Mouse (Mus musculus): ENCODE results near the gene Pdia5. TPM values are rescaled to one million over a fixed set of nuclear protein-coding genes. Genes with fewer than 3 reads are reported as not detected.

The Pdia5 gene
- polyA plus RNA-seq, 1 experiment from 2014 or later = 35.2 TPM

DNA sequence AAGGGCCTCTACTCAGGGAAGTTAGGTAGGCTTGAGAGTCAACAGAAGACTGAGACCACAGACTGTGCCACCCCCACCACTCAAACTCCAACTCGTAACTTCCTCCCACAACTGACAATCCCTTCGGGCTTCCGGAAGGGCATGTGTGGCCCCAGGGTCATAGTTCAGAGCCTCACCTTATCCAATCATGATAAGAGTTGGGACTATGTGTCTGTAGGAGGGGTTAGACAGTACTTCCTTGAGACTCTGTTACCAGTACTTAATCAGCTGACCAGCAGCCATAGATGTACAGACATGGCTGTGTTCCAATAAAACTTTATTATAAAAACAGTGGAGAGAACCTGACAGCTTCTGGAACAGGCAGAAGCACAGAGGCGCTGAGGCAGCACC is 48.7 kb downstream of the Pdia5 start:
- Histone ChIP-seq H3K4me3 (ENCODE audit: low read depth, low read length) (no peak overlapping the region), H3K4me2 (replicated peaks; ENCODE audit: low read depth) (no peak overlapping the region), H3K4me1 (replicated peaks; ENCODE audit: control insufficient read depth, insufficient read depth) (no peaks in the 10 kb centered on the region), H3K36me3 (ENCODE audit: control insufficient read depth, insufficient read depth, low read length) (no peaks in the 10 kb centered on the region), H3K27me3 (ENCODE audit: control insufficient read depth, insufficient read depth, low read length) (no peaks in the 10 kb centered on the region), H3K27ac (replicated peaks) (no peak overlapping the region), H3K9ac (ENCODE audit: low read length) (no peak overlapping the region), H3K9me3 (ENCODE audit: control insufficient read depth, low read length) (no peaks in the 10 kb centered on the region)
- no peak for DNase-seq (ENCODE audit: low spot score)
- no peak for TF ChIP-seq EP300 (optimal IDR thresholded peaks at IDR 0.05)
- TF ChIP-seq CTCF (IDR thresholded peaks at IDR 0.05; ENCODE audit: low read depth) = no peak
- 88% methylated on average over 4 of the region's 4 CpGs for WGBS
- ATAC-seq (ENCODE audit: low FRiP score, low TSS enrichment) = no peak

DNA sequence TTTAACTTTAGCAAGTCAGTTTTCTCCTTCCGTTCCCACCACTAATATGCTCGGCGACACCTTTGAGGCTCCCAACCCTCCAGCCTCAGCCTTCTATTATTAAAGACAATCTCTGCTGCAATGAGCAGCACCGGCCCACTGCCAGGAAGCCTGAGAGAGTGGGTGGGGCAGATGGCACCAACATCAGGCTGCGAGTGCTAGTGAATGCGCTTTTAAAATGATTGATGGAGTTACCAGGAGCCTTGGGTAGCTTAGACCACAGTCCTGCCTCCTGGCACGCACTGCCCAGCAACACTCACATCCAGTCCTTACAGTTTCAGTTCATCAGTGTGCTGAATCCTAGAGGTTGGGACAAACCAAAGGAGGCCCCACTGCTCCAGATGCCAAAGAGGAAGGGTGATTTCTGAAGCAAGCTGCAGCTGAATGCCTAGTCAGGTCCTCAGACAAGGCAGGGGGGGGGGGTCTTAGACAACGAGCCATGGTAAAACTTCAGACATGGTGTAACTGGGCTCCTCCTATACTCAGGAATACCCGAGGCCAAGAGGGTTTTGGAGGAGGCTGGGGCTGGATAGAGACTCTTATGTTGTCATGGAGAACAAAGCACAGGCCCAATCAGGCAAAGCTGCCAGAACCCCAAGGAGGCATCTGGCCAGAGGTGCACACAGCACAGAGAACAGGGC is 49.2 kb downstream of the Pdia5 start:
- DNase-seq (ENCODE audit: low spot score) = no peak
- no peak overlapping the region for H3K4me2 ChIP-seq (replicated peaks; ENCODE audit: low read depth)
- TF ChIP-seq EP300 (optimal IDR thresholded peaks at IDR 0.05) (no peak), CTCF (IDR thresholded peaks at IDR 0.05; ENCODE audit: low read depth) (no peak)
- no peaks in the 10 kb centered on the region for H3K27me3 ChIP-seq (ENCODE audit: control insufficient read depth, insufficient read depth, low read length)
- H3K9ac ChIP-seq (ENCODE audit: low read length) = no peak overlapping the region
- H3K4me3 ChIP-seq (ENCODE audit: low read depth, low read length) = no peak overlapping the region
- 88% methylated on average over 9 of the region's 9 CpGs for WGBS
- H3K4me1 ChIP-seq (replicated peaks; ENCODE audit: control insufficient read depth, insufficient read depth) = no peaks in the 10 kb centered on the region
- no peak overlapping the region for H3K27ac ChIP-seq (replicated peaks)
- H3K9me3 ChIP-seq (ENCODE audit: control insufficient read depth, low read length) = no peaks in the 10 kb centered on the region
- no peak for ATAC-seq (ENCODE audit: low FRiP score, low TSS enrichment)
- no peaks in the 10 kb centered on the region for H3K36me3 ChIP-seq (ENCODE audit: control insufficient read depth, insufficient read depth, low read length)

DNA sequence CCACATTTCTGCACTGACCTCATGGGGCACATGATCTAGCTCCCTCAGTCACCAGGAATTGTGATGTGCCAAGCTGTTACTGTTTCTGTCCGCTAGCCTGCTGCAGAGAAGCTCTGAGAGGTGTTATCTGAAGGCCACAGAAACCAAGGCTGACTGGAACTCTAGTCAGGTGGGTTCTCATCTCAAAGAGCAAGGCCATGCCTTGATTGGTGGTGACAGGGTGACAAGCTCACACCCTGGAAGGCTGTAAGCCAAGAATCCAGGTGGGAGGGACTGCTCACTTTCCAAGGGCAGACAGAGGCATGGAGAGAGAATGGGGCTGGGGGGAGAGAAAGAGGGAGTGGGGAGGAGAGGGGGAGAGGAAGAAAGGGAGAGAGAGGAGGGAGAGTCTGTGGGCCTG is 51.6 kb downstream of the Pdia5 start:
- ATAC-seq (ENCODE audit: low FRiP score, low TSS enrichment) (no peak), DNase-seq (ENCODE audit: low spot score) (no peak)
- no peak for TF ChIP-seq CTCF (IDR thresholded peaks at IDR 0.05; ENCODE audit: low read depth)
- H3K9me3 ChIP-seq (ENCODE audit: control insufficient read depth, low read length) = no peaks in the 10 kb centered on the region
- WGBS = 88% methylated on average over 1 of the region's 1 CpGs
- H3K27me3 ChIP-seq (ENCODE audit: control insufficient read depth, insufficient read depth, low read length) = no peaks in the 10 kb centered on the region
- 0 out of 2 replicates have a peak, but pooled peaks cover 2% of the 10 kb centered on the region for H3K36me3 ChIP-seq (ENCODE audit: control insufficient read depth, insufficient read depth, low read length)
- H3K4me3 ChIP-seq (ENCODE audit: low read depth, low read length) = no peak overlapping the region
- H3K27ac ChIP-seq (replicated peaks) = no peak overlapping the region
- H3K4me1 ChIP-seq (replicated peaks; ENCODE audit: control insufficient read depth, insufficient read depth) = no peaks in the 10 kb centered on the region
- no peak overlapping the region for H3K4me2 ChIP-seq (replicated peaks; ENCODE audit: low read depth)
- H3K9ac ChIP-seq (ENCODE audit: low read length) = no peak overlapping the region

DNA sequence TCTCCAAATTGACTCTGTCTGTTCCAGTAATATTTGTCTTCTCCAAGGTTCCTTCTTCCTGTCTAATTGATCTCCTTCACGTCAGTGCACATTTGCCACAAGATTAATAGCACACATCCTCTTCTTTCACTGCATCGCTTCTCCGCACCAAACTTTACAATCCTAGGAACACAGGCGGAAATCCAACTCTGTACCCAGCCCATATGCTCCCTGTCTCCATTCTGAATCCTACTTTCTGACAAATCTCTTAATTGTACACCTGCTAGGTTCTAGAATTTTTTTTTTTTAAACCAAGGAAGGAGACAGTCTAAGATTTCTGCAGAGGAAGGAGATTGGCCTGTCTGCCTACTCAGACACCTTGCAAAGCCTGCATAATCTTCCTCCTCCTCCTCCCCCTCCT is 59.1 kb downstream of the Pdia5 start:
- no peak overlapping the region for H3K27ac ChIP-seq (replicated peaks)
- no peak for TF ChIP-seq EP300 (optimal IDR thresholded peaks at IDR 0.05)
- TF ChIP-seq CTCF (IDR thresholded peaks at IDR 0.05; ENCODE audit: low read depth) = no peak
- WGBS = 78% methylated on average over 4 of the region's 4 CpGs
- no peak for ATAC-seq (ENCODE audit: low FRiP score, low TSS enrichment)
- H3K4me1 ChIP-seq (replicated peaks; ENCODE audit: control insufficient read depth, insufficient read depth) = no peaks in the 10 kb centered on the region
- no peak overlapping the region for H3K4me2 ChIP-seq (replicated peaks; ENCODE audit: low read depth)
- DNase-seq (ENCODE audit: low spot score) = no peak
- H3K4me3 ChIP-seq (ENCODE audit: low read depth, low read length) = no peak overlapping the region
- peaks cover 2% of the 10 kb centered on the region; the same call in 1 of the 2 replicates for H3K36me3 ChIP-seq (ENCODE audit: control insufficient read depth, insufficient read depth, low read length)
- no peaks in the 10 kb centered on the region for H3K9me3 ChIP-seq (ENCODE audit: control insufficient read depth, low read length)
- H3K27me3 ChIP-seq (ENCODE audit: control insufficient read depth, insufficient read depth, low read length) = no peaks in the 10 kb centered on the region
- H3K9ac ChIP-seq (ENCODE audit: low read length) = no peak overlapping the region

DNA sequence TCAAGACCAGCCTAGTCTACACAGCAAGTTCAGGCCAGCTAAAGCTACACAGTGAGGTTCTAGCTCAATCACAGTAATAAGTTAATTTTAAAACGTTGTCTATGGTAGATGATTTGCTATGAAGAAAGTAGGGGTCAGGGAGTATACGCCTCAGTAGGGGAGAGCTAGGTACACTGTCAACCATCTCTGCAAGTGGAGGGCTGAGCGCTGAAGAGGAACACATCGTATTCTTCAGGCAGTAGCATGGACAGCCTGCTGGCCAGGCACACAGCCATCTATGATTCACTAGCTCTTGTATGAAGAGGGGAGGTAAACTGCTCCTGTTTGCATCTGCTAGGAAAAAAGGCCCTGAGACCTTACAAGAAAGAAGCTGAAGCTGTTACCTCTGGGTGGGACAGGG is 65.7 kb downstream of the Pdia5 start:
- 78% methylated on average over 4 of the region's 4 CpGs for WGBS
- Histone ChIP-seq H3K4me3 (ENCODE audit: low read depth, low read length) (no peak overlapping the region), H3K9ac (ENCODE audit: low read length) (no peak overlapping the region), H3K27me3 (ENCODE audit: control insufficient read depth, insufficient read depth, low read length) (no peaks in the 10 kb centered on the region), H3K4me2 (replicated peaks; ENCODE audit: low read depth) (no peak overlapping the region), H3K4me1 (replicated peaks; ENCODE audit: control insufficient read depth, insufficient read depth) (no peaks in the 10 kb centered on the region), H3K36me3 (ENCODE audit: control insufficient read depth, insufficient read depth, low read length) (no peaks in the 10 kb centered on the region; the same call in 1 of the 2 replicates), H3K9me3 (ENCODE audit: control insufficient read depth, low read length) (no peaks in the 10 kb centered on the region), H3K27ac (replicated peaks) (no peak overlapping the region)
- TF ChIP-seq EP300 (optimal IDR thresholded peaks at IDR 0.05) (no peak), CTCF (IDR thresholded peaks at IDR 0.05; ENCODE audit: low read depth) (no peak)
- no peak for ATAC-seq (ENCODE audit: low FRiP score, low TSS enrichment)
- no peak for DNase-seq (ENCODE audit: low spot score)

DNA sequence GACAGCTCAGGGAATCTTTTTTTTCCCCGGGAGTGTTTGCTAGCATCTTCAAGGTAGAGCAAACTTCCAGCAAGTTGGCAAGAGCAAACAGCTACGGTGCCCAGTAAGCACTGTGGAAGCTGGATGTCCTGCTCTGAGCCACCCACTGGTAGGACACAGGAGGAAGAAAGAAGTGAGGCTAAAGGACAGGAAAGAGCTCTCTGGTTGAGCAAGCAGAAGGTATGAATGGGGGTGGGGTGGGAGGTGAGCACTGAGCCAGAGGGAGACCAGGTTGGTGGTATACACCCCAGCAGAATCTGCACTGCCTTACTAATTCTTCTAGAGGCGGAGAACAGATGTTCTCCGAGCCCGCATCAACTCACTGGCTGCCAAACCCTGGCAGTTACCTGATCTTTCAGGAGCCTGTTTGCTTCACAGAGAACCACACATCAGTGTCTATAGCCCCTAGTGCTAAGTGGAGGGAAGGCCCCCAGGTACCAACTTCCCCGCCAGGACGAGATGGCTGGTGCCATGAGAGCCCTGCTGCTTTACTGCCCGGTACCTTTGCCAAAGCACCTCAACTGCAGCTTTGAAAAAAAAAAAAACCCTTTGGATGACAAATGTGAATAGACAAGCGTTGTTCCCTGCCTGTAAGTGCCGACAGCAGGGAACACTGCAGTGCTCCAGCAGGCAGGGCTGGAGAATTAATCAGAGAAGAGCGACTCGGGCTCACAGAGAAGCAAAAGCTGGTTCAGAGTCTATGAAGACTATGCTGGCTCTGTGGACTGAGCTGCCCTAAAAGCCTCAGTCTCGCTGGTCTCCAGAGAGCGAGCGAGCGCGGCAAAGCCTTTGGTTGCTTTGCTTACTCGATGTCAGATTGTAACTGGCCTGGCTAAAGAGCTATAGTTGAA is 67.2 kb downstream of the Pdia5 start:
- no peaks in the 10 kb centered on the region for H3K27me3 ChIP-seq (ENCODE audit: control insufficient read depth, insufficient read depth, low read length)
- H3K4me1 ChIP-seq (replicated peaks; ENCODE audit: control insufficient read depth, insufficient read depth) = no peaks in the 10 kb centered on the region
- no peak overlapping the region for H3K9ac ChIP-seq (ENCODE audit: low read length)
- WGBS = 80% methylated on average over 18 of the region's 18 CpGs
- ATAC-seq (ENCODE audit: low FRiP score, low TSS enrichment) (no peak), DNase-seq (ENCODE audit: low spot score) (no peak)
- H3K4me3 ChIP-seq (ENCODE audit: low read depth, low read length) = no peak overlapping the region
- no peaks in the 10 kb centered on the region for H3K36me3 ChIP-seq (ENCODE audit: control insufficient read depth, insufficient read depth, low read length)
- no peak for TF ChIP-seq EP300 (optimal IDR thresholded peaks at IDR 0.05)
- TF ChIP-seq CTCF (IDR thresholded peaks at IDR 0.05; ENCODE audit: low read depth) = no peak
- no peak overlapping the region for H3K27ac ChIP-seq (replicated peaks)
- no peaks in the 10 kb centered on the region for H3K9me3 ChIP-seq (ENCODE audit: control insufficient read depth, low read length)
- no peak overlapping the region for H3K4me2 ChIP-seq (replicated peaks; ENCODE audit: low read depth)
